In genomic region chr6:97150156-97150555, GRCm38 (mm10) we compare ENCODE assay signal across 17 mouse cellular contexts. TPM values are rescaled to one million over a fixed set of nuclear protein-coding genes. Genes with fewer than 3 reads are reported as not detected.
DNase-seq lines count a peak whose midpoint lies in the region; ATAC-seq lines count a peak whose summit lies in the region.
"Had no signal": no experiment of that assay in that cellular context is flagged by ENCODE, and none has a peak within 500 bp of the region (broad histone marks: within the 10 kb centered on the region; RNA-seq: fewer than 3 reads in every experiment).

No protein-coding gene starts in this region.

- H3K79me2 ChIP-seq in macrophage (ENCODE audit: inconsistent target): no peaks in the 10 kb centered on the region

- H3K9me3 ChIP-seq in liver, embryonic 15.5 days (replicated peaks): no peaks in the 10 kb centered on the region
- no peaks in the 10 kb centered on the region for H3K9me3 ChIP-seq in liver, embryonic 11.5 days (ENCODE audit: control insufficient read depth, low read length)
- H3K9me3 ChIP-seq: embryonic facial prominence, embryonic 12.5 days; forebrain, embryonic 10.5 days; heart, embryonic 10.5 days; hindbrain, embryonic 10.5 days; midbrain, embryonic 12.5 days; neural tube, embryonic 12.5 days had no signal

- no peak overlapping the region for H3K4me3 ChIP-seq in liver, embryonic 15.5 days (replicated peaks)
- H3K4me3 ChIP-seq in liver, embryonic 11.5 days (ENCODE audit: low read depth, low read length): no peak overlapping the region
- H3K4me3 ChIP-seq in macrophage (ENCODE audit: inconsistent target): no peak overlapping the region
- H3K4me3 ChIP-seq: embryonic facial prominence, embryonic 12.5 days; forebrain, embryonic 10.5 days; heart, embryonic 10.5 days; hindbrain, embryonic 10.5 days; midbrain, embryonic 12.5 days; neural tube, embryonic 12.5 days had no signal

- H3K4me2 ChIP-seq in liver, embryonic 15.5 days: no peak overlapping the region
- H3K4me2 ChIP-seq in liver, embryonic 11.5 days: no peak overlapping the region
- H3K4me2 ChIP-seq: midbrain, embryonic 12.5 days had no signal

- peaks cover 21% of the 10 kb centered on the region for H3K4me1 ChIP-seq in liver, embryonic 15.5 days (replicated peaks)
- peaks cover 7% of the 10 kb centered on the region for H3K4me1 ChIP-seq in liver, embryonic 11.5 days (replicated peaks; ENCODE audit: control insufficient read depth, insufficient read depth, low read length)

- 0 out of 2 replicates have a peak overlapping the region, but pooled peaks have one; percentile 17 for H3K27ac ChIP-seq in liver, embryonic 15.5 days (replicated peaks)
- no peak overlapping the region for H3K27ac ChIP-seq in liver, embryonic 11.5 days (ENCODE audit: low read depth, low read length)
- H3K27ac ChIP-seq in macrophage: peak overlapping the region; percentile 65
- H3K27ac ChIP-seq: embryonic facial prominence, embryonic 12.5 days; forebrain, embryonic 10.5 days; heart, embryonic 10.5 days; hindbrain, embryonic 10.5 days; midbrain, embryonic 12.5 days; neural tube, embryonic 12.5 days had no signal

- H3K36me3 ChIP-seq in liver, embryonic 15.5 days (replicated peaks): peaks cover 4% of the 10 kb centered on the region
- 0 out of 2 replicates have a peak, but pooled peaks cover 2% of the 10 kb centered on the region for H3K36me3 ChIP-seq in liver, embryonic 11.5 days (ENCODE audit: control insufficient read depth, insufficient read depth, low read length)
- H3K36me3 ChIP-seq in macrophage (ENCODE audit: inconsistent target): peaks cover 17% of the 10 kb centered on the region
- H3K36me3 ChIP-seq: midbrain, embryonic 12.5 days had no signal

- no peak overlapping the region for H3K9ac ChIP-seq in liver, embryonic 15.5 days
- H3K9ac ChIP-seq in liver, embryonic 11.5 days (ENCODE audit: low read depth, low read length): no peak overlapping the region
- H3K9ac ChIP-seq: embryonic facial prominence, embryonic 12.5 days; midbrain, embryonic 12.5 days; neural tube, embryonic 12.5 days had no signal

- no peak for ATAC-seq in CD4-positive, CD25-positive, alpha-beta regulatory T cell, adult 4 months
- ATAC-seq in liver, embryonic 15.5 days (ENCODE audit: insufficient read depth): no peak
- no peak for ATAC-seq in liver, embryonic 11.5 days (replicated peaks; ENCODE audit: low FRiP score)

- peak; percentile 51 for DNase-seq in CD4-positive, CD25-positive, alpha-beta regulatory T cell, adult 2 months (ENCODE audit: low read depth, low spot score)
- no peak for DNase-seq in liver, embryonic 11.5 days (ENCODE audit: low spot score)
- peak; percentile 26 for DNase-seq in CD4-positive helper T cell, adult 2 months (ENCODE audit: low read depth, low spot score)
- no peak for DNase-seq in kidney, adult 9 months
- no peak for DNase-seq in spleen, postnatal 10 days (ENCODE audit: low spot score in 2 of 2)
- DNase-seq: adrenal gland, adult 8-10 months; cerebellum, postnatal 36 days; kidney, adult 18-20 months had no signal

- WGBS in liver, embryonic 15.5 days (ENCODE audit: insufficient replicate concordance): 72% methylated on average over 6 of the region's 6 CpGs
- 80% methylated on average over 6 of the region's 6 CpGs for WGBS in liver, embryonic 11.5 days
- 90% methylated on average over 6 of the region's 6 CpGs for WGBS in macrophage (ENCODE audit: missing documents)

- no peaks in the 10 kb centered on the region for H3K27me3 ChIP-seq in liver, embryonic 15.5 days
- H3K27me3 ChIP-seq in liver, embryonic 11.5 days (replicated peaks; ENCODE audit: control insufficient read depth, insufficient read depth, low read length): no peaks in the 10 kb centered on the region
- H3K27me3 ChIP-seq: embryonic facial prominence, embryonic 12.5 days; neural tube, embryonic 12.5 days had no signal

RNA-seq across cellular contexts. Expression of gene Eogt, which starts 1.2 kb away (rescaled TPM):
- 10 to 100 TPM in 1 of 2 experiments, 1 to 10 TPM in 1; 8.1 to 13.9 TPM for polyA plus RNA-seq in CD4-positive, CD25-positive, alpha-beta regulatory T cell, adult 4 months (2017; shearing (Covaris generic))
- 1.8 and 2.5 TPM in 2 replicates for polyA plus RNA-seq in liver, embryonic 15.5 days (2015; fragmentation: Nextera tagmentation; extraction: Ambion mirVana)
- polyA plus RNA-seq in liver, embryonic 11.5 days (2014; fragmentation: Nextera tagmentation; extraction: Ambion mirVana): 4.9 and 5.6 TPM in 2 replicates
- total RNA-seq in macrophage (2018; cell fraction: chromatin; rRNA removed): 10 to 100 TPM in 22 of 26 experiments, 1 to 10 TPM in 4; 5.0 to 23.7 (median 15.8) TPM
- 10 to 100 TPM in 21 of 26 experiments, 1 to 10 TPM in 5; 7.6 to 13.3 (median 10.6) TPM for total RNA-seq in macrophage (2018; cell fraction: cytosol; rRNA removed)
- total RNA-seq in macrophage (2018; cell fraction: nucleus; rRNA removed): 10 to 100 TPM in 23 of 26 experiments, 1 to 10 TPM in 3; 8.2 to 23.1 (median 17.1) TPM
- 8.7 to 11.8 TPM (median 9.6 TPM) in 3 replicates for polyA plus RNA-seq in macrophage (2018)

RNA-seq across cellular contexts. Expression of gene Tmf1, which starts 28.8 kb away (rescaled TPM):
- 10 to 100 TPM; 41.0 to 50.8 TPM for polyA plus RNA-seq in CD4-positive, CD25-positive, alpha-beta regulatory T cell, adult 4 months (2017; shearing (Covaris generic))
- 12.5 and 13.2 TPM in 2 replicates for polyA plus RNA-seq in liver, embryonic 15.5 days (2015; fragmentation: Nextera tagmentation; extraction: Ambion mirVana)
- polyA plus RNA-seq in liver, embryonic 11.5 days (2014; fragmentation: Nextera tagmentation; extraction: Ambion mirVana): 21.1 and 21.8 TPM in 2 replicates
- 10 to 100 TPM; 42.4 to 92.0 (median 68.5) TPM for total RNA-seq in macrophage (2018; cell fraction: chromatin; rRNA removed)
- 10 to 100 TPM; 36.6 to 66.2 (median 47.8) TPM for total RNA-seq in macrophage (2018; cell fraction: cytosol; rRNA removed)
- total RNA-seq in macrophage (2018; cell fraction: nucleus; rRNA removed): 10 to 100 TPM; 38.4 to 89.1 (median 56.8) TPM
- polyA plus RNA-seq in macrophage (2018): 19.9 to 24.8 TPM (median 20.9 TPM) in 3 replicates

RNA-seq across cellular contexts. Expression of gene Uba3, which starts 55.3 kb away (rescaled TPM):
- polyA plus RNA-seq in CD4-positive, CD25-positive, alpha-beta regulatory T cell, adult 4 months (2017; shearing (Covaris generic)): 10 to 100 TPM; 43.0 TPM
- 23.4 and 26.0 TPM in 2 replicates for polyA plus RNA-seq in liver, embryonic 15.5 days (2015; fragmentation: Nextera tagmentation; extraction: Ambion mirVana)
- 60.5 and 65.3 TPM in 2 replicates for polyA plus RNA-seq in liver, embryonic 11.5 days (2014; fragmentation: Nextera tagmentation; extraction: Ambion mirVana)
- 100 to 1,000 TPM in 13 of 26 experiments, 10 to 100 TPM in 13; 41.1 to 153 (median 102) TPM for total RNA-seq in macrophage (2018; cell fraction: chromatin; rRNA removed)
- total RNA-seq in macrophage (2018; cell fraction: cytosol; rRNA removed): 10 to 100 TPM; 33.3 to 41.9 (median 36.9) TPM
- 100 to 1,000 TPM in 2 of 26 experiments, 10 to 100 TPM in 24; 34.7 to 113 (median 66.4) TPM for total RNA-seq in macrophage (2018; cell fraction: nucleus; rRNA removed)
- polyA plus RNA-seq in macrophage (2018): 40.7 to 57.8 TPM (median 56.6 TPM) in 3 replicates

Comparison
In these comparisons a context has a peak if more than half of its experiments do, and no peak if none do; other contexts are left out.
1. DNase-seq: peak in CD4-positive, CD25-positive, alpha-beta regulatory T cell, adult 2 months (single experiment) and CD4-positive helper T cell, adult 2 months (single experiment); none in liver, embryonic 11.5 days (single experiment), kidney, adult 9 months (single experiment) and spleen, postnatal 10 days (0 of 2).